Mouse (Mus musculus) embryonic stem cell, embryonic (primary cell): Measurements from ENCODE around the gene Adgrg1.

ENCODE experiments used
- CTCF ChIA-PET, 4 experiments: fragments of 300-600 bp in 2 of 4; fragments of 350-600 bp in 2 of 4; sonication (Branson Sonifier 250); formaldehyde crosslinking; loops; one replicate each; lab custom pipeline; 2022; ENCODE audit warnings: inconsistent platforms in 2 of 4; lab: Charles Lee
- POLR2A ChIA-PET, 4 experiments: fragments of 300-600 bp in 2 of 4; fragments of 350-600 bp in 2 of 4; sonication (Branson Sonifier 250); formaldehyde crosslinking; loops; one replicate each; lab custom pipeline; 2022; ENCODE audit warnings: antibody characterized with exemption in 4 of 4, inconsistent platforms in 1 of 4; lab: Charles Lee

Gene Adgrg1

GRCm38 (mm10) chr8:94986676-94987075, 12.1 kb downstream of the Adgrg1 start:
- ChIA-PET CTCF (interaction anchor here in 3 of 4 experiments (0.7 to 3.4 kb wide), 3 partner anchors 9 to 37 kb away, joined by 3 to 10 read pairs (median 4); no protein-coding TSS in a partner anchor), POLR2A (interaction anchor here in 2 of 4 experiments (1.0 to 1.8 kb wide), 4 partner anchors 10 to 35 kb away, joined by 3 to 7 read pairs (median 4); no protein-coding TSS in a partner anchor)

- ChIA-PET POLR2A (interaction anchor here in 2 of 4 experiments (0.6 to 1.0 kb wide), 2 partner anchors 13 to 33 kb away, joined by 3 to 7 read pairs; no protein-coding TSS in a partner anchor), CTCF (interaction anchor here in 2 of 4 experiments (0.6 to 1.2 kb wide), 3 partner anchors 10 to 435 kb away, joined by 3 to 4 read pairs (median 3); no protein-coding TSS in a partner anchor)
Observed at GRCm38 (mm10) chr8:94987553-94987952, 13.0 kb downstream of the Adgrg1 start.

- CTCF ChIA-PET: no interaction called here
- POLR2A ChIA-PET: no interaction called here
Observed at GRCm38 (mm10) chr8:94988619-94989018, 14.1 kb downstream of the Adgrg1 start.

- CTCF ChIA-PET: interaction anchor here in 1 of 4 experiments (1.7 kb wide), 1 partner anchor 11 kb away, joined by 7 read pairs; no protein-coding TSS in a partner anchor
- POLR2A ChIA-PET: no interaction called here
Observed at GRCm38 (mm10) chr8:94989711-94990110, 15.2 kb downstream of the Adgrg1 start.

- ChIA-PET POLR2A (interaction anchor here in 3 of 4 experiments (0.6 to 1.7 kb wide), 6 partner anchors 10 to 341 kb away, joined by 3 to 8 read pairs (median 3); partner anchors contain the start of genes Usb1 (in 1 of the 3) and Zfp319 (in 1 of the 3)), CTCF (interaction anchor here (0.6 to 1.8 kb wide), 8 partner anchors 10 to 573 kb away, joined by 3 to 8 read pairs (median 4); no protein-coding TSS in a partner anchor)
Observed at GRCm38 (mm10) chr8:94990598-94991453, 16.3 kb downstream of the Adgrg1 start.

GRCm38 (mm10) chr8:94991454-94991994, 17.0 kb downstream of the Adgrg1 start:
- ChIA-PET CTCF (interaction anchor here (0.6 to 1.8 kb wide), 9 partner anchors 10 to 572 kb away, joined by 3 to 17 read pairs (median 5); no protein-coding TSS in a partner anchor), POLR2A (interaction anchor here in 3 of 4 experiments (0.6 to 1.7 kb wide), 8 partner anchors 9 to 341 kb away, joined by 3 to 8 read pairs (median 3); partner anchors contain the start of genes Usb1 (in 1 of the 3) and Zfp319 (in 1 of the 3))

GRCm38 (mm10) chr8:94992010-94992409, 17.5 kb downstream of the Adgrg1 start:
- POLR2A ChIA-PET: interaction anchor here in 3 of 4 experiments (0.7 to 1.7 kb wide), 6 partner anchors 9 to 340 kb away, joined by 3 to 8 read pairs (median 4); partner anchors contain the start of genes Usb1 (in 1 of the 3) and Zfp319 (in 1 of the 3)
- CTCF ChIA-PET: interaction anchor here (0.6 to 1.8 kb wide), 10 partner anchors 9 to 1025 kb away, joined by 3 to 17 read pairs (median 4); no protein-coding TSS in a partner anchor

GRCm38 (mm10) chr8:94992534-94992933, 18.0 kb downstream of the Adgrg1 start:
- ChIA-PET POLR2A (interaction anchor here in 3 of 4 experiments (0.8 to 1.8 kb wide), 5 partner anchors 8 to 88 kb away, joined by 3 to 8 read pairs (median 4); partner anchors contain the start of gene Katnb1 (in 1 of the 3)), CTCF (interaction anchor here (0.5 to 2.0 kb wide), 12 partner anchors 9 to 1024 kb away, joined by 3 to 10 read pairs (median 4); no protein-coding TSS in a partner anchor)

- ChIA-PET CTCF (interaction anchor here (0.5 to 2.0 kb wide), 10 partner anchors 8 to 765 kb away, joined by 3 to 10 read pairs (median 4); no protein-coding TSS in a partner anchor), POLR2A (interaction anchor here in 3 of 4 experiments (0.8 to 1.8 kb wide), 6 partner anchors 9 to 88 kb away, joined by 3 to 5 read pairs (median 4); partner anchors contain the start of gene Katnb1 (in 1 of the 3))
Observed at GRCm38 (mm10) chr8:94992996-94993724, 18.6 kb downstream of the Adgrg1 start.

- ChIA-PET POLR2A (interaction anchor here in 3 of 4 experiments (0.6 to 1.8 kb wide), 5 partner anchors 10 to 48 kb away, joined by 3 to 6 read pairs (median 4); no protein-coding TSS in a partner anchor), CTCF (interaction anchor here in 2 of 4 experiments (1.2 to 2.0 kb wide), 3 partner anchors 39 to 44 kb away, joined by 3 to 8 read pairs (median 3); no protein-coding TSS in a partner anchor)
Observed at GRCm38 (mm10) chr8:94994006-94994405, 19.5 kb downstream of the Adgrg1 start.

GRCm38 (mm10) chr8:94994510-94994909, 20.0 kb downstream of the Adgrg1 start:
- POLR2A ChIA-PET: interaction anchor here in 2 of 4 experiments (0.6 to 1.6 kb wide), 4 partner anchors 10 to 48 kb away, joined by 4 to 7 read pairs (median 5); no protein-coding TSS in a partner anchor
- CTCF ChIA-PET: interaction anchor here in 2 of 4 experiments (0.9 to 8.4 kb wide), 5 partner anchors 17 to 45 kb away, joined by 3 to 133 read pairs (median 4); no protein-coding TSS in a partner anchor

GRCm38 (mm10) chr8:94995336-94995893, 20.9 kb downstream of the Adgrg1 start:
- ChIA-PET POLR2A (interaction anchor here in 1 of 4 experiments (1.6 kb wide), 1 partner anchor 18 kb away, joined by 7 read pairs; no protein-coding TSS in a partner anchor), CTCF (interaction anchor here in 2 of 4 experiments (0.9 to 8.4 kb wide), 4 partner anchors 18 to 46 kb away, joined by 3 to 133 read pairs (median 4); no protein-coding TSS in a partner anchor)

GRCm38 (mm10) chr8:94996037-94996436, 21.5 kb downstream of the Adgrg1 start:
- ChIA-PET CTCF (interaction anchor here in 1 of 4 experiments (8.4 kb wide), 1 partner anchor 46 kb away, joined by 133 read pairs; no protein-coding TSS in a partner anchor), POLR2A (interaction anchor here in 1 of 4 experiments (1.6 kb wide), 1 partner anchor 19 kb away, joined by 7 read pairs; no protein-coding TSS in a partner anchor)

- CTCF ChIA-PET: interaction anchor here (0.9 to 8.4 kb wide), 4 partner anchors 42 to 134 kb away, joined by 3 to 133 read pairs (median 6); no protein-coding TSS in a partner anchor
- POLR2A ChIA-PET: interaction anchor here in 2 of 4 experiments (0.8 to 1.6 kb wide), 5 partner anchors 13 to 825 kb away, joined by 3 to 5 read pairs (median 3); no protein-coding TSS in a partner anchor
Observed at GRCm38 (mm10) chr8:94996899-94997856, 22.6 kb downstream of the Adgrg1 start.

- CTCF ChIA-PET: interaction anchor here (0.9 to 8.4 kb wide), 5 partner anchors 29 to 135 kb away, joined by 3 to 133 read pairs (median 6); no protein-coding TSS in a partner anchor
- POLR2A ChIA-PET: interaction anchor here in 2 of 4 experiments (0.8 to 1.6 kb wide), 6 partner anchors 9 to 826 kb away, joined by 3 to 5 read pairs (median 4); no protein-coding TSS in a partner anchor
Observed at GRCm38 (mm10) chr8:94997857-94998243, 23.3 kb downstream of the Adgrg1 start.
